Mouse (Mus musculus) liver, adult 2 months (tissue): ENCODE measurements around the gene Phf13. TPM values are rescaled to one million over a fixed set of nuclear protein-coding genes. Genes with fewer than 3 reads are reported as not detected.

Experiments used
- DNase-seq: peaks from one replicate; pipeline ENCODE4 v3.0.0-alpha.2; 2011; ENCODE audit warnings: low read depth, low spot score; ENCODE audit errors: extremely low read depth
- H3K27ac ChIP-seq: fragments of 200-500 bp; replicated peaks from 2 replicates; pipeline ENCODE4 v1.5.1; 2012; ENCODE audit warnings: low read depth, mild to moderate bottlenecking, control low read depth, inconsistent platforms, low read length; ENCODE audit not compliant: insufficient read depth
- H3K27me3 ChIP-seq: fragments of 200-500 bp; 2 replicates; pipeline ENCODE4 v1.6.1; 2012; ENCODE audit warnings: mild to moderate bottlenecking, moderate library complexity, low read length, inconsistent platforms; ENCODE audit not compliant: control insufficient read depth, insufficient read depth
- H3K36me3 ChIP-seq: fragments of 200-500 bp; 2 replicates; pipeline ENCODE4 v1.6.1; 2012; ENCODE audit warnings: low read length, inconsistent platforms; ENCODE audit not compliant: control insufficient read depth, insufficient read depth
- H3K4me1 ChIP-seq: fragments of 200-500 bp; 2 replicates; pipeline ENCODE4 v1.6.1; 2011; ENCODE audit warnings: low read length; ENCODE audit not compliant: control insufficient read depth, insufficient read depth
- H3K4me3 ChIP-seq: fragments of 200-500 bp; 2 replicates; pipeline ENCODE4 v1.5.1; 2011; ENCODE audit warnings: low read depth, mild to moderate bottlenecking, control low read depth, low read length, moderate library complexity; ENCODE audit not compliant: insufficient read depth
- H3K79me2 ChIP-seq: fragments of 200-500 bp; 2 replicates; pipeline ENCODE4 v1.6.1; 2012; ENCODE audit warnings: inconsistent platforms, mild to moderate bottlenecking, low read length, moderate library complexity; ENCODE audit not compliant: control insufficient read depth, insufficient read depth
- H3K9ac ChIP-seq: fragments of 200-500 bp; 2 replicates; pipeline ENCODE4 v1.6.1; 2012; ENCODE audit warnings: low read depth, mild to moderate bottlenecking, control low read depth, inconsistent platforms, low read length
- CTCF ChIP-seq: fragments of 200-500 bp; IDR thresholded peaks from 2 replicates; pipeline ENCODE4 v1.5.1; 2011; ENCODE audit warnings: low read depth, low read length, control low read depth
- POLR2A ChIP-seq: fragments of 200-500 bp; IDR thresholded peaks from 2 replicates; pipeline ENCODE4 v1.6.1; 2011; ENCODE audit warnings: low read length, control low read depth; ENCODE audit not compliant: insufficient read depth; ENCODE audit errors: extremely low read depth
- WGBS: fragments of 180-500 bp; shearing (Covaris S2); methylation state at CpG from one replicate; pipeline ENCODE4 v1.1.7; 2018; 5-methylcytosine and 5-hydroxymethylcytosine counted together
- polyA plus RNA-seq: library from polyadenylated mRNA; depleted of rRNA; stranded (reverse); fragments of >200 nt; gene quantifications from 2 replicates; pipeline ENCODE4 v1.2.3, GENCODE M21; 2012; rRNA removed
- total RNA-seq: library from RNA; depleted of rRNA; stranded (reverse); fragments of >200 nt; gene quantifications from 2 replicates; pipeline ENCODE4 v1.2.3, GENCODE M21; 2014; rRNA removed

The Phf13 gene
- total and polyA plus RNA-seq, 2 experiments, result 1.3 to 2.7 TPM

GRCm38 (mm10) chr4:151957584-151958315 is 38.3 kb downstream of the Phf13 start:
- H3K4me3 ChIP-seq, result no peak overlapping the region
- no peaks in the 10 kb centered on the region for H3K27me3 ChIP-seq
- no peak for DNase-seq
- H3K27ac ChIP-seq, result no peak overlapping the region
- H3K4me1 ChIP-seq, result peaks cover 9% of the 10 kb centered on the region
- TF ChIP-seq CTCF (no peak), POLR2A (no peak)
- H3K9ac ChIP-seq, result no peak overlapping the region
- H3K36me3 ChIP-seq, result peaks cover 14% of the 10 kb centered on the region
- no peaks in the 10 kb centered on the region; the same call in 1 of the 2 replicates for H3K79me2 ChIP-seq
- WGBS, result 81% methylated on average over 9 of the region's 9 CpGs

DNA sequence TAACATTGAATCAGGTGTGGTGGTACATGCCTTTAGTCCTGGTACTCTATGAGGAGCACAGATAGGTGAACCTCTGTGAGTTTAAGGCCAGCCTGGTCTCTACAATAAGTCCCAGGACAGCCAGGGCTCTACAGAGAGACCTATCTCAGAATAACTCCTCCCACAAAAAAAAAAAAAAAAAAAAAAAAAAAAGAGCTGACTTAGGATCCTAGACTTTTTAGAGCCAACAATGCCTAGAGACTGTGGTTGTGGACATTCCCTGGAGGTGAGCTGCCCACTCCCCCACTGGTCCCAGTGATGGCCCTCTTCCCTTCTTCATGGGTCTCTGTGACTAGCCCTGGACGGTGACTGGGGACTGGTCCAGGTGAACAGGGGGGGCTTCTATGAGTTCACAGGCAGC is 40.3 kb downstream of the Phf13 start:
- H3K4me3 ChIP-seq, result no peak overlapping the region
- H3K27ac ChIP-seq, result no peak overlapping the region
- no peaks in the 10 kb centered on the region; the same call in 1 of the 2 replicates for H3K79me2 ChIP-seq
- H3K4me1 ChIP-seq, result peaks cover 10% of the 10 kb centered on the region
- no peaks in the 10 kb centered on the region for H3K27me3 ChIP-seq
- 96% methylated on average over 1 of the region's 1 CpGs for WGBS
- TF ChIP-seq CTCF (no peak), POLR2A (no peak)
- no peak overlapping the region for H3K9ac ChIP-seq
- H3K36me3 ChIP-seq, result peaks cover 12% of the 10 kb centered on the region; the same call in 1 of the 2 replicates
- no peak for DNase-seq

- Histone ChIP-seq H3K4me1 (peaks cover 17% of the 10 kb centered on the region), H3K36me3 (peaks cover 8% of the 10 kb centered on the region; the same call in 1 of the 2 replicates), H3K27ac (peak overlapping the region; percentile 75), H3K9ac (peak overlapping the region; percentile 27; the same call in 1 of the 2 replicates), H3K79me2 (peaks cover 9% of the 10 kb centered on the region; the same call in 1 of the 2 replicates), H3K4me3 (no peak overlapping the region), H3K27me3 (no peaks in the 10 kb centered on the region)
- WGBS, result 26% methylated on average over 6 of the region's 6 CpGs
- DNase-seq, result peak; percentile 82
- TF ChIP-seq CTCF (no peak), POLR2A (no peak)
Observed at GRCm38 (mm10) chr4:151953209-151953608, 42.8 kb downstream of the Phf13 start.

DNA sequence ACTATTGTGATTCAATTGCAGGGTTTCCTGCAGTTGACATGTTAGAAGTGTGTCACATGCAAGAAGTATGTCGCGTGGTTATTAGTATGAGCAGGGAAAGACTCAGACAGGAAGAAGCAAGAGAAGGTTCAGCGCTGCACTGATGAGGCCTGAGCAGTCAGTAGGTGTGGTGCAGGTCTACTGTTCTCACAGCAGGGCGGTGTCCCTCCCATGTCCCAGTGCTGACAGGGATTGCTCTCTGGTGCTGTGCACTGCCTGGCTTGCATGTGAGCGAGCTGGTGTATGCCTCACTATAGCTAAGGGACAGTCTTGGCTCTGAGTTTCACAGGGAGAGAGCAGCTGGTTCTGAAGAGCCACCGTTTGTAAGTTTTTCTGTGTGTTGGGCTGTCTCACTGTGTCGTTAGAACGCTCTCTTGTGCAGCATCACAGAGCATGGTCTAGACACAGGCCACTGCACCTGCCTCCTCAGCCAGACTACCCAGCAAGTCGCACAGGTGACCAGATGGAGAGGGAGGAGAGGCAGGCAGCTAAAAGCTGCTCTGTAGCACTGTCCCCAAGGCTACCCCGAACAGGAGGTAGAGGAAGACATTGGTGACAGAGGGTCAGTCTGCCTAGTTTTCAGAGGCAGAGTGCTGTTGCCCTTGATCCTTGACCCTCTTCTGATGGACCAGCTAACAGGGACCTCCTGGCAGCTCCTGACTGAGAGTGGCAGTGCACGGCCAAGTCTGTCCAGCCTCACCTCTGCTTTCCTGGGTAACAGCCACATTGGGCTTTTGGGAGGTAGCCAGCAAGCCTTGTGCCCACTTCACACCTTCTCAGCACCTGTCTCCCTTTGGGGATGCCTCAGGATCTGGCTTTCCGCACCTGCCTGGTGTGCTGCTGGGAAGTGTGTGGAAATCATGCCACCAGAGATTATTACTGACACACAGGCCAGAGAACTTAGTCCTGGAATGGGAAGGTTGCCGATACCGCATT is 47.3 kb downstream of the Phf13 start:
- H3K9ac ChIP-seq, result no peak overlapping the region
- no peaks in the 10 kb centered on the region for H3K27me3 ChIP-seq
- peaks cover 17% of the 10 kb centered on the region for H3K4me1 ChIP-seq
- 57% methylated on average over 14 of the region's 14 CpGs for WGBS
- H3K36me3 ChIP-seq, result peaks cover 2% of the 10 kb centered on the region; the same call in 1 of the 2 replicates
- no peak overlapping the region; the same call in 1 of the 2 replicates for H3K27ac ChIP-seq
- H3K4me3 ChIP-seq, result no peak overlapping the region
- TF ChIP-seq POLR2A (no peak), CTCF (no peak)
- H3K79me2 ChIP-seq, result peaks cover 19% of the 10 kb centered on the region; the same call in 1 of the 2 replicates
- DNase-seq, result peak; percentile 50

- no peaks in the 10 kb centered on the region for H3K27me3 ChIP-seq
- no peaks in the 10 kb centered on the region; the same call in 1 of the 2 replicates for H3K36me3 ChIP-seq
- no peak overlapping the region for H3K27ac ChIP-seq
- no peak overlapping the region for H3K4me3 ChIP-seq
- peaks cover 30% of the 10 kb centered on the region; the same call in 1 of the 2 replicates for H3K79me2 ChIP-seq
- no peak for DNase-seq
- no peak for TF ChIP-seq POLR2A
- no peak for TF ChIP-seq CTCF
- 90% methylated on average over 11 of the region's 11 CpGs for WGBS
- H3K4me1 ChIP-seq, result peaks cover 9% of the 10 kb centered on the region
- no peak overlapping the region for H3K9ac ChIP-seq
Observed at GRCm38 (mm10) chr4:151946211-151946610, 49.8 kb downstream of the Phf13 start.

Other genes with a start within 250 kb of the Phf13 start
- gene Camta1, start 134.4 kb downstream of the Phf13 start, total RNA-seq, result 2.7 and 6.1 TPM in 2 replicates
- 2.4 and 2.7 TPM in 2 replicates for gene Camta1, start 134.4 kb downstream of the Phf13 start, polyA plus RNA-seq
- 23.9 and 27.4 TPM in 2 replicates for gene Dnajc11, start 62.6 kb downstream of the Phf13 start, total RNA-seq
- 47.9 and 52.6 TPM in 2 replicates for gene Dnajc11, start 62.6 kb downstream of the Phf13 start, polyA plus RNA-seq
- gene Thap3, start 7.3 kb downstream of the Phf13 start, total RNA-seq, result 7.9 and 8.0 TPM in 2 replicates
- gene Thap3, start 7.3 kb downstream of the Phf13 start, polyA plus RNA-seq, result 20.8 and 24.1 TPM in 2 replicates
- 25.8 and 30.8 TPM in 2 replicates for gene Klhl21, start 12.5 kb upstream of the Phf13 start, total RNA-seq
- gene Klhl21, start 12.5 kb upstream of the Phf13 start, polyA plus RNA-seq, result 21.8 and 23.9 TPM in 2 replicates
- 12.0 and 16.0 TPM in 2 replicates for gene Zbtb48, start 31.4 kb upstream of the Phf13 start, total RNA-seq
- gene Zbtb48, start 31.4 kb upstream of the Phf13 start, polyA plus RNA-seq, result 11.8 and 16.6 TPM in 2 replicates
- gene Tas1r1, start 42.3 kb upstream of the Phf13 start, total RNA-seq, result not detected in 2 replicates
- not detected in 2 replicates for gene Tas1r1, start 42.3 kb upstream of the Phf13 start, polyA plus RNA-seq
- gene Nol9, start 43.1 kb upstream of the Phf13 start, total RNA-seq, result 6.1 and 7.7 TPM in 2 replicates
- 9.8 and 12.3 TPM in 2 replicates for gene Nol9, start 43.1 kb upstream of the Phf13 start, polyA plus RNA-seq
- 2.4 and 3.2 TPM in 2 replicates for gene Plekhg5, start 76.2 kb upstream of the Phf13 start, total RNA-seq
- gene Plekhg5, start 76.2 kb upstream of the Phf13 start, polyA plus RNA-seq, result 3.2 and 6.6 TPM in 2 replicates
- gene Tnfrsf25, start 119.7 kb upstream of the Phf13 start, total RNA-seq, result 0.13 and 0.28 TPM in 2 replicates
- gene Tnfrsf25, start 119.7 kb upstream of the Phf13 start, polyA plus RNA-seq, result 0.54 and 0.72 TPM in 2 replicates
- gene Espn, start 156.1 kb upstream of the Phf13 start, total RNA-seq, result 0.20 and 0.28 TPM in 2 replicates
- gene Espn, start 156.1 kb upstream of the Phf13 start, polyA plus RNA-seq, result 0.47 and 1.4 TPM in 2 replicates
- not detected in 2 replicates for gene Hes2, start 162.6 kb upstream of the Phf13 start, total RNA-seq
- not detected in 2 replicates for gene Hes2, start 162.6 kb upstream of the Phf13 start, polyA plus RNA-seq
- gene Acot7, start 181.9 kb upstream of the Phf13 start, total RNA-seq, result 9.3 and 10.7 TPM in 2 replicates
- 18.4 and 20.8 TPM in 2 replicates for gene Acot7, start 181.9 kb upstream of the Phf13 start, polyA plus RNA-seq